Mouse (Mus musculus) adrenal gland, postnatal 14 days (tissue): ENCODE results near the gene Cstb. TPM values are rescaled to one million over a fixed set of nuclear protein-coding genes. Genes with fewer than 3 reads are reported as not detected.
"Not testable (repeated sequence)": the region's sequence is repeated elsewhere in the genome, so short reads cannot be mapped to it uniquely, and the experiment has no call there.

Experiments
- DNase-seq: peaks from one replicate; pipeline ENCODE4 v3.0.0; 2021; ENCODE audit warnings: mixed read lengths
- long read RNA-seq, 2 experiments: library from polyadenylated mRNA; stranded (forward); transcript quantifications; one replicate each; pipeline ENCODE4 v2.0.0; 2021
- total RNA-seq: library from RNA; stranded (reverse); gene quantifications from 2 replicates; pipeline ENCODE4 v1.2.3, GENCODE M21; 2021

Cstb gene
- 176 and 179 TPM in 2 replicates for total RNA-seq
- long read RNA-seq, experiment 1, transcript Cstb-201 (3 exons, 603 nt), result major isoform, 287 of 291 reads
- long read RNA-seq, experiment 1, partial matches to known transcripts, result 2 of 291 reads
- long read RNA-seq, experiment 1, other reads (novel, unspliced or antisense), result 2 of 291 reads
- long read RNA-seq, experiment 2, transcript Cstb-201 (3 exons, 603 nt), result major isoform, 263 of 267 reads
- long read RNA-seq, experiment 2, partial matches to known transcripts, result 2 of 267 reads
- long read RNA-seq, experiment 2, other reads (novel, unspliced or antisense), result 2 of 267 reads

DNA sequence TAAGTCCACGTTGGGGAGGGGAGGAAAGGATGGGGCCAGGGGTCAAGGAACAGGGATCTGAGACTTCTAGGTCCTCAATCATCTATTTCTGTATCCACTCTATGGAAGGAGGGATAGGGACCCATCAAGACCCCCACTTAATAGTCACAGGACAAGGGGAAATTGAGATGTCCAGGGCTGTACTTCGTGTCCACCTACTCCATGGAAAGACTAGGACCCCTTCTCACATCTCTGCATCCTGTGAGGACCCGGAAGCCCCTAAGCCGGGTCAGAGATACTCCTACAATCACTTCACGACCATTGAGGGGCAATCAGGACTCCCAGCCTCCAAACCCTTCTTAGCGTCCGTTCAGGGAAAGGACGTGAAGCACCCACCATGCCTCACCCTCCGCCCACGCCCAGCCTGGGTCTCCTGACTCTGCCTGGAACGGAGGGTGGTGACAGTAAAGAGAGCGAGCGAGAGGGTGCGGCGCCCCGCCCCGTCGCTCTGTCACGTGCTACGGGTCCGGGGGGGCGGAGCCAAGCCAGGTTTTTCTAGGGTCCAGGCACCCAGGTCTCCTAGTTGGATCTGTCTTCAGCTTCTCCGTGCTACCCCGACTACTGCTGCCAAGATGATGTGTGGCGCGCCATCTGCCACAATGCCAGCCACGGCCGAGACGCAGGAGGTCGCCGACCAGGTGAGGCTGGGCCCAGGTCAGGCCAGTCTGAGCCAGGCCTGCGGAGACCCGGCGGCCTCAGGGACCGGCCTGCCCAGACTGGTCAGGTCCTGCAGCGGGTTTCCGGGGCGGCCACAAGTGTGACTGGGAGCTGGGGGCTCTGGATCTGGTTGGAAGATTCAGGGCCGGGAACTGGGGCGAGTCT lies at the start of gene Cstb:
Cstb (plus strand) TSS at position 489 of the 861 bp plus-strand sequence.
- DNase-seq, result peak; percentile 92

DNA sequence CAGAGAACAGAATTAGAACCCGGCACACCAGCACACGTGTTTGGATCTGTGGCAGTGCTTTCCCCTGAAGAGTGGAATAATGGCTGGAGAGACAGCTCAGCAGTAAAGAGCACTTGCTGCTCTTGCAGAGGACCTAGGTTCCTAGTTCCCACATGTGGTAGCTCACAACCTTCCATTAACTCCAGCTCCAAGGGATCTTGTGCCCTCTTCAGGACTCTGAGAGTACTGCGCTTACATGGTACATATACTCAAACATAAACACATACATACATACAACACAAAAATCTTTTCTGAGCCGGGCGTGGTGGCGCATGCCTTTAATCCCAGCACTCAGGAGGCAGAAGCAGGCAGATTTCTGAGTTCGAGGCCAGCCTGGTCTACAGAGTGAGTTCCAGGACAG lies 47.0 kb upstream of the Cstb start:
- DNase-seq, result no peak

DNA sequence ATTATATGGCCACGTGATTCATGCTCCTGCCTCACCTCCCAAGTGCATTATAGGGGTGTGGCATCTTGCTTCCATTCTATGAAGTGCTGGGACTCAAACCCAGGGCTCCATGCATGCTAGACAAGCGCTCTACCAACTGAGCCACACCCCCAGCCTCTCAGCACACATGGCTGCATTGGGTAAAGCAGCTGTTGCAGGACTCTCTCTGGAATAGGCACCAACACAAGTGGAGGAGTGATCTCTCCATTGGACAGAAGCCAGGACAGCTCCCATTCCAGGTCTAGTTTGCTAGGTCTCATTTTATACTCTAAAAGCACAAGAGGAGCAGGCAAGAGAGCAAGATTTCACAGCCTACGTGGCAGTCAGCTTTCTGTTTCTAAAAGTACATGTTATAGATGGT lies 41.9 kb upstream of the Cstb start:
- no peak for DNase-seq

DNA sequence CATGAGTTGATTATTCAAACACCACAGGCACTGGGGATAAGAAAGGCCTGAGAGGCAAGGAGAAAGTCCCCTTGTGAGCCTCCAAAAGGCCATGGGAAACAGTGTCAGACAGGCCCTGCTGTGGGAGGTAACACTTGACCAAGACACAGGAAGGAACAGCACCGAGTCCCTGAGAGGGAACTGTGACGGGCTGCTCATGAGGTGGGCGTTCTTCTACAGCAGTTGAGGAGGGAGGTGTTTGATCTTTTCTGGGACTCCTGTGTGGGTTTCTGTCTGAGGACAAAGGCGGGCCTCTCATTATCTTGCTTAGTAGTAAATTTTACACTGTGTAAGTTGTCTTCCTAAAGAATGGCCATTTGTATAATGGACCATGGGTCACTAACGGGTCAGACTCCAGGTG lies 39.9 kb upstream of the Cstb start:
- DNase-seq, result no peak

DNA sequence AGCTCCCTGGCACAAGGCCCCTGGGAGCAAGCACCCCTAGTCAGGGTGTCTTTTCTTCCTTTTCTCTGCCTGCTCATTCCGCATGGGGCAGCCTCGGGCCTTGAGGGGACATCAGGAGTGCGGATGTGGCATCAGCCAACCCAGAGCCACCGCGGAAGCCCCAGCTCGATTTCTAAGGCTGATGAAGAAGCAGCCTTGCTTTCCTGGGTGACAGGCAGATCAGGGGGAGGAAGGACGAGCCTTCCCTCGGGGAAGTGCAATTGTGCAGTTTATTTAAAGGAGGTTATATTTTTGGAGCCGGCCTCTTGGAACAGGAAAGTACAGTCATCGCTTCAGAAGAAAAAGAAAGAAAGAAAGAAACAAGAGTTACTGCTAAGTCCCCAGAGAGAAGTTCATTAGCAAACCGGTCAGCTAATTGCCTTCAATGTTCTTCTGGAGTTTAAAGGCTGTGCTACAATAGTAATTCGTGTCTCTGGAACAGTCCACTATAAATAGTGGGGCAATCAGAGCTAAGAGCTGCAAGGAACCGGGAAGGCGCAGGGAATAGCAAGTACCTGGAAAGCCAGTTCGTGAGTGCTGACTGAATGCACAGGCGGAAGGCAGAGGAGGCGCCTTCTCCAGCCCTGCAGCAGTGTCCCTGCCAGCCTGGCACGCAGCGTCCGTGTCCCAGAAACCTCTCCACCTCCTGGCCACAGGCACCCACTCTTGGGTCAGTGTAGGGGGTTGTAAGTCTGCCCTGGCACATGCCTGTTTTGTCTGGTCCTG lies 37.1 kb upstream of the Cstb start:
- DNase-seq, result peak; percentile 56

DNA sequence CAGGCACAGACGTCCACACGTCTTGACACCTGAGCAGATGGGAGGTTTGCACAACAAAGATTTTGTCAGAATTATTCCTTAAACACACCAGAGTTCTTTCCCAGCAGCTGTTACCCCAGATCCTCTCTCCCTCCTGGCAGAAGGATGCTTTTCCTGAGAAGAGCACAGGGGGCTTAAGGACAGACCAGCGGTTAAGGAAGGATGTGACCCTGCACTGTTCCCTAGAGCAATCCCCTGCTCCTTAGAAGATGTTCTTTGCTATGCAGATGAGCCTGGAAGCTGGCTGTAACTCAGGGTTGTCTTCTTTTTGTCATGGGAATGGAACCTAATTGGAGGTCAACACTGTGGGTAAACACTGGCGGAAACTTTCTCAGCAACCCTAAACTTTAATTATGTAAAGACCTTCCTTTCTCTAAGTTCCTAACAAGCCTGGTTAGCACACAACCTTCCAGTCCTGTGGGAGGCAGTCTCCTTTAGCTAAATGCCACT lies 34.4 kb upstream of the Cstb start:
- DNase-seq, result no peak

DNA sequence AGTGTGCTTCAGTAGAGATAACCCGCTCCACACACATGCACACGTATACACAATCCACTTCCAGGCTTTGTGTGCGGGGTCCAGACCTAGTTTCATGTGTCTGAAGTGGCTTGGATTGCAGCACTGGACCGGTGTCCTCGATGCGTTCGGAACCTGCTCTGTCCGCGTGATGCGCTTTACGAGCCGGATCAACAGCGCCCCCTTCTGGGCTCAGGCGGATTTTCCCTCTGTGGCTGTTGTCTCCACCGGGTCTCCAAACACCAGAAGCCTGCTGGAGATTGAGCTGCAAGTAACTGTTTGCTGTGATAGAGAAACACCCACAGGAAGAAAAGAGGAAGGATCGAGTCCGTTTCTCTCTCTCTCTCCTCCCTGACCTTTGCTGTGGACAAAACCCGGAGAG lies 33.4 kb upstream of the Cstb start:
- peak; percentile 93 for DNase-seq

DNA sequence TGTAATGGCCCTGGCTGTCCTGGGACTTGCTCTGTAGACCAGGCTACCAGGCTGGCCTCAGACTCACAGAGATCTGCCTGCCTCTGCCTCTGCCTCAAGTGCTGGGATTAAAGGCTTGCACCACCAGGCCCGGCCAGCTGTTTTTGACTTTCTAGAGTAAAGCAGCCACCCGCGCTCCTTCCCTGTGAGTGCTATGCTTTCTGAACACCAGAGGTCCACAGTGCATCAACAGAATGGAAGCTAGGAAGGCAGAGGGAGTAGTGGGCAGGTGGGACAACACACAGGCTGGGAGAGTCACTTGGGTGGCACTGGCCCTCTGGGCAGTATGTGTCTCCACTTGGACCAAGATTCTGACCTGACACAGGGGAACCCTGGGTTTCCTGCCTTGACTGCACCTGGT lies 30.1 kb upstream of the Cstb start:
- no peak for DNase-seq

DNA sequence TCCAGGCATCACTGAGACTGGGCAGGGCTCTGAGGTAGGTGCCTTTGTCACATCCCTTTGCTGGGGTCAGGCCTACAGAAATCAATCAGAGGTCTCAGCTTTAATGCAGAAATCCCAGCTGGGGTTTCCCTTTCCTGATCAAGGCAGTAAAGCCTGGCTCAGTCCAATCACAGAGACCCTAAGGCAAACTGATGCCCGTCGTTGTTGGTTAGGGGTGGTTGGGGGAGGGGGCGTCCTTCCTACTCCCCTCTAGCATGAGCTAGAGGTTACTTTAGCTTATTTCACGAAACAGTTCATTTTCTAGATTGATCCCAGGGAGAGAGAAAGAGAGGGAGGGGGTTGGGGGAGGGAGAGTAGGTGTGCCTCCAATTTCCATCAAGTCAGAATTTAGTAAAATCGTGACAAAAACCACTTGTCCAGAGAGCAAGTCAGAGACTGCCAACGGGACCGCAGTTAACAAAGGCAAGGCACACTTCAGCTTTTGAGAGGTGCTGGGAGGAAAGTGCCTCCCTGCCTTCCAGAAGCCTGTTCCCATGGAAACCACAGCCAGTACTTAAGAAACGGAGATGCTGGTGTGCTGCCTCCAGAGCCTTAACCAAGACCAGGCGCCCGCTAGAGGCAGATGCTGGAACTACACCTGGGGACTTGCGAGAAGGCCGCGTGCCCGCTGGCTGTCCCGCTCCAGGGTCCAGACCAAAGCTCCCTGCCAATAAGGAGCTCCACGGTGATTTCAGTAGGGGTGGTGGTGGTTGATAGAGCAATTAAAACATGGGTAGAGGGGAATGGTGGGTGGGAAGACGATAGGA lies 29.4 kb upstream of the Cstb start:
- DNase-seq, result peak; percentile 95

DNA sequence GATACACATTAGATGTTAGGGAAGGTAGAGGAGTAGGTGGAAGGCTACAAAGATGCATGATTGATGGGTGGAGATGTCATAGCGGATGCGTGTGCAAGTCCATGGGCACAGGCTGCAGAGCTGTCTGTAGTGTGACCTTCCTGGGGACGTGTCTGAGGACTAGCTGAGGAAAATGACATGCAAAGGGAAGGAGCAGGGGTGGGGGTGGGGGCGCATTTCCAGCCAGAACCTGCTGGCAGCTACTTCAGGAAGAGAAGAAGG lies 28.9 kb upstream of the Cstb start:
- DNase-seq, result no peak

DNA sequence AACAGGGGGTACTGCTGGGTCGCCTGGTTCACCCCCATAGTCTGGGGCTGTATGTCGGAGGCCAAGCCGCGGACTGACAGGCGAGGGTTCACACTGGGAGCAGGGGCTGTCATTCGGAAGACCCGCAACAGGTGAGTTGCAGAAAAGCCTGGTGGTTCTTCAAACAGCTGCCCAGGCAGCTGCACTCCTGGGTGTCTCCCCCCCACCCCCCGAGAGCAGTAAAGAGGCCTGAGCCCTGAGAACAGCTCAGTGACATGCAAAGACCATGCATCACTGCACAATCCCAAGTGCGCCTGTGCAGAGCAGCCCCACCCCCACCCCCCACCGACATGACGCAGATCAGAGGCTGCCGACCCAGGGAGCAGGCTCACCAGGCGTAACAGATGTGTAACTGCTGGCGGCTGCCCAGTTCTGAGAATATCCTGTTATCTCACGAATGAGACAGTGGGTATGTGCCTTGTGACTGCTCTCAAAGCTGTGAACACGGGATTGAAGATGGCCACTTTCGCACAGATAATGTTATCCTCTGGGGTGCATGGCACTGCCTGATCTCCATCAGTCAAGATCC lies 26.3 kb upstream of the Cstb start:
- peak; percentile 90 for DNase-seq

DNA sequence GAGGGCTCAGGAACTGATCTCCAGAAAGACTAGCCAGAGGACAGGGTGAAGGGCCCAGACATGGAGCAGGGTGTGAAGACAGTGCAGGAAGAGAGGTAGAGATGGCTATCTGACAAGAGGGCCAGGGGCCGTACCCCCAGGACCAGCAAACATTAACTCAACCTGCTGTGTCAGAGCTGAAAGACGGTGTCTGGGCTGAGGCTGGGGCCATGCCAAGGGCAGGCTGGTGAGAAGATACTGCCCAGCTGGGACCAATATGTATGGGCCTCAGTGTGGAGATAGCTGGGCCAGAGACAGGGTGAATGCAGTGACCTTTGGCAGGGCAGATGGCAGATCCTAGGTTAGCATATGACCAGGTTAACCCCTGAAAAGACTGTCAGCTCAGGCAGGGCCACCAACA lies 24.3 kb upstream of the Cstb start:
- DNase-seq, result no peak

DNA sequence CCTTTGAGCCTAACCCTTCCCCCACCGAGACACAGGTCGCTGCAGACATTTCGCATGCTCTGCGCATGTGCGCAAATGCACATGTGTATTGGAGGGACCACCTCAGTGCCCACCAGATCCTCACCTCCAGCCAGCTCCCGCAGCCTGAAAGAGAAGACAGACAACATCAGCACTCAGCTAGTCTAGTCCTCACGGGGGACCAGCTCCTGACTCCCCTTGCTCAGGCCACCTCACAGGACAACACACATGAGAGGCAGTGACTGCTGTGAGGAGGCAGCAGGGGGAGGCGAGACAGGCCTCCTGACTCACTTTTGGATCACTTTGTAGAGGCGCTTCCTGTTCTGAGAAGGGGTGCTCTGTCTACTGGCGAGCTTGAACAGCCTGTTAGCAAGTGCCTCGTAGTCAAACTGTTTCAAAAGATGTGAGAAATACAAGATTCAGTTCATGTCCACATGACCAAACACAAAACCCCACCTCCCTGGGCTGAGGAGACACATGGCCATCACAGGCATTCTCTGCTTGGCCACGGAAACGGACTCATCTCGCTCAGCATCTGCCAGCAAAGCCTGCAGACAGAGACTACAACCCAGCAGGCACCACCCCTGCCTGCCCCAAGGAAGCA lies 23.1 kb upstream of the Cstb start:
- no peak for DNase-seq

DNA sequence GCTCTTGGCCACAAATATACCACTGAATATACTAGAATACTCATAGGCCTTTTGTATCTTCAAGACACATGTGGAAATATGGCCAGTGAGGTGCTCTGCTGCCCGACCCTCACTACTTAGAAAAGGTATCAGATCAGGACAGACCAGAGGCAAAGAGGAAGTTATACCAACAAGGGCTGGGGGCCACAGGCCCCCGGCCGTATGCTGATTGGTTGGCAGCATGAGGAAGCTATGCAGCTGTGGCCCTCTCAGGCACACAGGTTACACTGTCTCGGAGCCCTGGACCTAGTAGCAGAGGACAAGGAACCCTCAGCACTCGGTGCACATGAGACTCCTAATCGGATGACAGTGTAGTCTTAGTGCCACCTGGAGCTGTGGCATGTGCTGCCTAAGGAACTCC lies 19.3 kb upstream of the Cstb start:
- no peak for DNase-seq

DNA sequence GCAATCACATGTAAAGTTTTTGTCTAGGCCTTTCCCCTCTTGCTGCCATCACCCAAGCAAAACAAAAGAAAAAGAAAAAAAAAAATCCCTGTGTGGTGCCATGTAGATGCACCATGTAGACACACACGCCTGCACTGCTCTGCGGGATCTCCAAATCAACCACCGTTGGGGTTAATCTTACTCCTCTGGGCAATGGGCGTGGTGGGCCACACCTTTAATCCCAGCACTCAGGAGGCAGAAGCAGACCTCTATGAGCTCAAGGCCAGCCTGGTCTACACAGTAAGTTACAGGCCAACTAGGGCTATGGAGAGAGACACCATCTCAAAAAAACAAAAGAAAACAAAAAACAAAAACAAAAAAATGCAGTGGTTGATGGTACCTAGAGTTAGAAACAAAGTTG lies 18.3 kb upstream of the Cstb start:
- DNase-seq, result no peak

DNA sequence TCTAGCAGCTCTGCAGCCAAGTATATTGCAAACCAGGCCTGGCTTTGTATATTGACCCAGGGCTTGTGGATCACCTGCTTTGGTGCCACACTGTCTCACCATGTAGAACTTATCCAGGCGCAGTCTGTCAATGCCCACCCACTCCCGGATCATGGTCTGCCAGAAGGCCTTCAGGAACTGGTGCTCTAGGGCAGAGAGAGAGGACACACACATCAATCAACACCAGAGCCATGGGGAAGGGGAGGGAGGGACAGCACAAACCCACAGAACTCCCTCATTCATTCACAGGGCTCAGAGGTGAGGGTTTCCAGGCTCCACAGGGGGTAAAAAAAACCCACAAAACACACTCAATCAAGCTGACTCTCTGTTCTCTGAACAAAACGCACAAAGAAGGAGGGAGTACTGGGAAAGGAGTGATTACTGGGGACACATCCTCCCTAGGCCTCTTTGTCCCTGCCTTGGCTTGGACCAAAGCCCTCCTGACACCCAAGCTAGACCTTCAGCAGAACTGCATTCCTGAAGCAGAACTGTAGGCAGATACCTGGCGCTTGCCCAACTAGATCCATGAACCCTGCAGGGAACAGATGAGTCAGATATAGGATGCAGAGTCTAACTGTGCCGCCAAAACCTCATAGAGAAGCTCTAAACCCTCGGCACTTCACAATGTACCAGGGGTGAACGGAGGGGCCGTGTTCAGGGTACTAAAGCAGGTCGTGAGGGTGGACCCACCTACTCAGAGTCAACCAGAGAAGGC lies 16.3 kb upstream of the Cstb start:
- DNase-seq, result peak; percentile 83

DNA sequence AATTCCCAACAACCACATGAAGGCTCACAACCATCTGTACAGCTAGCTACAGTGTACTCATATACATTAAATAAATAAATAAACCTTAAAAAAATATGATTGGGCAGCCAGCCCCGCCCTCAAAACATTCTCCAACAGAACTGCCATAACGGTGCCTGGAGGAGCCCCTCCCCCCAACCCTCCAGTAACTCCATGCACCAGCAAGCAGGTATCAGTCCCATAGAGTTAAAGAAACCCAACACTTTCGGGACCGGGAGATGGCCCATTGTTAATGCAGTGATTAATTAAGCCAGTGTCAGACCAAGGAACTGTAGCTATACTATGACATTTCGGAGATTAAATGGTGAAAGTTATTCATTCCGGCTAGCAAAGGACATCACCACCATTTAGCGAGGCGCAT lies 13.6 kb upstream of the Cstb start:
- no peak for DNase-seq

DNA sequence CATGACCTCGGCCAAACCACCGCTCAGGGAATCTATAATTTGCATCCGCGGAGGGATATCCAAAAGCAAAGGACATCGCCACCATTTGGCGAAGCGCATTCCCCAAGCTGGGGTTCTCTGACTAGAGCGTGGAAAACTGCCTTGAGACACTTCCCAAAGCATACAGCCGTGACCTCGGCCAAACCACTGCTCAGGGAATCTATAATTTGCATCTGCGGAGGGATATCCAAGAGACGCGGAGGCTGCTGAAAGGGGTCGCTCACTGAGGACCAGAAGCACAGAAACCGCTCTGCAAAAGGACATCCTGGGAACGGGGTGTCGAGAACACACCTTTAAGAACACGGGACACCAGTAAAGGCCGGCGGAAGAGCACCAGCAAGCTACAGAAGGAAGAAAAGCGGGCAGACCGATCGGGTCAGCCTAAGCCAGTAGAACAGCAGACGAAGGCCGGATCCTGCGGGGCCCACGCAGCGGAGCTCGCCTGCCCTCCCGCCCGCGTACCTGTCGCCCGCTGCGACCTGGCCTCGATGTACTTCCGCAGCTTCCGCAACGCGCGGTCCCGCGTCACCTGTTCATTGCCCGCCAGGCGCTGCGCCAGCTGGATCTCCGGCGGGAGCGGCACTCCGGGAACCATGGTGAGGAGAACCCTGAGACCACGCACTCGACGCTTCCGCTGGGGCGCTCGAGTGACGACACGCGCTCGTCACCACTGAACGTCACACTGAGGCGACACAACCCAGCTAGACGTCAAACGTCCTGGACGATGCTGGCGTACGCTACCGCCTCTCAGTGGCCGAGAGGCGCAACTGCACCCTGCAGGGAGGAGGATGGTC lies 12.9 kb upstream of the Cstb start, which contains the start of gene Rrp1:
Rrp1 (minus strand) TSS at position 725 of the 833 bp plus-strand sequence.
- DNase-seq, result peak; percentile 95

DNA sequence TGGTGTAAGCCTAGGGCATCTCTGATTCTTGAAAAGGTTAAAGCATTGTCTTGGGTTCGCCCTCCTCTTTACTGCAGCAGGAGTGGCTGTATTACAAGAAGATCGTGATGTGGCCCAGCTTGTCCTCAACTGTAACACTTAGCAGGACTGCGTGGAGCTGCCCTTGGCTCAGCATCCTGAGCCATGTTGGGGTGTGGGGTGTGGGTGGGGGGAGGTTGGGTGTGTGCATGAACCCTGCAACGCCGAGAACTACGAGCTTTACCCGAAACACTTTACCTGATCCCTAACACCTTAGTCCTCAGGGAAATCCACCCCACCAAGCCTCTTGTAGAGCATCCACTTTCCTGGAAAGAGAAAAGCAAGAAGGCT lies 12.3 kb upstream of the Cstb start:
- no peak for DNase-seq

DNA sequence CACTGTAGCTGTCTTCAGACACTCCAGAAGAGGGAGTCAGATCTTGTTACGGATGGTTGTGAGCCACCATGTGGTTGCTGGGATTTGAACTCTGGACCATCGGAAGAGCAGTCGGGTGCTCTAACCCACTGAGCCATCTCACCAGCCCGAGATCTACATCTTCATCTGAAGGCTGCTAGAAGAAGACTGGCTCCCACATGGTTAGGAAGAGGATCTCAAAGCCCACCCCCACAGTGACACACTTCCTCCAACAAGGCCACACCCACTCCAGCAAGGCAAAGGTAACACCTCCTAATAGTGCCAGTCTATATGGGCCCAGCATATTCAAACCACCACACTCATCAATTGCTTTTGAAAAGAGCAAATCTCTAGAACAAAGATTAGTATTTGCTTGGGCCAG lies 10.5 kb upstream of the Cstb start:
- not testable (repeated sequence) for DNase-seq
